Mouse (Mus musculus): ENCODE data around the gene Ssrp1. TPM values are rescaled to one million over a fixed set of nuclear protein-coding genes. Genes with fewer than 3 reads are reported as not detected.

The Ssrp1 gene
- 100 to 1,000 TPM; 105 to 109 TPM for total RNA-seq (2021)
- long read RNA-seq, experiment 1, transcript Ssrp1-201 (17 exons, 2,739 nt) = major isoform, 81 of 134 reads
- long read RNA-seq, experiment 1, partial matches to known transcripts = 27 of 134 reads
- long read RNA-seq, experiment 1, other reads (novel, unspliced or antisense) = 19 of 134 reads
- long read RNA-seq, experiment 2, transcript Ssrp1-201 (17 exons, 2,739 nt) = major isoform, 39 of 80 reads
- long read RNA-seq, experiment 2, partial matches to known transcripts = 25 of 80 reads
- long read RNA-seq, experiment 2, other reads (novel, unspliced or antisense) = 13 of 80 reads

DNA sequence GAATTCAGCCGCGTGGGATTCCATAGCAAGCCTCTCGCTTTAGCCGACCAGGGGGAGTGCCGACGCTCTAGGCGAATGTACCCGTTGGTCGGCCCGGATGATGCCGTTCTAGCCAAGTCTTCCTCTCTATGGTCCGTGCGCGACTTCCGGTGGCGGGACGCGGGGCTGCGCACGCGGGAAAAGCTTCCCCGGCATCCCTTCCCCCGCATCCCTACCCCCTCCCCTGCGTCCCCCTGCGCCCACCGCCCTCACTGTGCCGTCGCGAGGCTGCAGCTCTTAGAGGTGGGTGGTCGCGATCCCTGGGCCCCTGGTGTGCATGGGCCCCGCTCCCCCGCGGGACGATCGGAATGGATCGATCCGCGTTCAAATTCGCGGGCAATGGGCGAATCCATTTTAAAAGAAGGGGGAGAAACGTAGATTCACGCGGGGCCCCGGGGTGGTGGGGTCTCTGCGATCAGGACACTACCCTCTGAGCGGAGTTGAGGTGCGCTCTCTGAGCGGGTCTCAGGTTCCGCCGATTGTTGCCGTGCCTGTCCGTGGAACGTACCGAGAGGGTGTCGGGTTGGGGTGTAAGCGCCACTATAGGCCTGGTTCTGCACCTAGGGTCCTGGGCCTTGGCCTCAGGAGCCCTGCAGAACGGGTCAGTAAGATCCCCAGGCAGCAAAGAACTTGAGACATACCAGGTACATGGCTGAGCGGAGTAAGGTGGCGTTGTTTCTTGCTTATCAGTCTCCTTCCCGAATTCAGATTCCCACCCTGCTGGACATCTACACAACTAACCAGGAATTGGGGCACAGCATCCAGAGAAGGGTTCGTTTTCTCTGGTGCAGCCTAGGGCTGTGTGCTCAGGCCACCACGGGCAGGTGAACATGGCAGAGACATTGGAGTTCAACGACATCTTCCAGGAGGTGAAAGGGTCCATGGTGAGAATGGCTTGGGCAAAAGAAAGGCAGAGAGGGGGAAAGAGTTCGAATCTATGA lies at the start of gene Ssrp1, which contains the start of gene P2rx3:
TSS of gene Ssrp1 (plus strand) at position 188 of the 980 bp plus-strand sequence.
TSS of gene P2rx3 (minus strand) at position 416 of the 980 bp plus-strand sequence.
- DNase-seq (ENCODE audit: low spot score in 2 of 2) = peak; percentile 91 to 93

DNA sequence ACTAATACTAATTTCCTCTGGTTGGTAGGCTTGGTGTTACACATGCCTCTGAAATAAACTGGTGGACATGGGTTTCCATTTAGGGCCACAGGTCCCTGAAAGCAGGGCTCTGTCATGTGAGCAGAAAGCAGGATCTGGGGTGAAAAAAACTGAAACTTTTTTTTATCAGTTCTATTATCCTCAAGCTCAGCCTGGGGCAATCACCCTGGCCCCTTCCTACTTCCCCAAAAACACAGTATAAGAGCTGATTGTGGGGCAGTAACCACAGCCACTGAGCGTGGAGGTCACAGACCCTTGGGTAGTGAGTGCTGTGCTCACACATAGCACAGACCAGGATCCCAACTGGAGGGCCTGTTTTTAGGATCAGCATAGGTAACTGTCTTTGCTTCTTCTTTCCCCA lies 49.1 kb upstream of the Ssrp1 start, which contains the start of gene Prg3:
TSS of gene Prg3 (plus strand) at position 286 of the 400 bp plus-strand sequence.
- no peak for DNase-seq (ENCODE audit: low spot score in 2 of 2)

DNA sequence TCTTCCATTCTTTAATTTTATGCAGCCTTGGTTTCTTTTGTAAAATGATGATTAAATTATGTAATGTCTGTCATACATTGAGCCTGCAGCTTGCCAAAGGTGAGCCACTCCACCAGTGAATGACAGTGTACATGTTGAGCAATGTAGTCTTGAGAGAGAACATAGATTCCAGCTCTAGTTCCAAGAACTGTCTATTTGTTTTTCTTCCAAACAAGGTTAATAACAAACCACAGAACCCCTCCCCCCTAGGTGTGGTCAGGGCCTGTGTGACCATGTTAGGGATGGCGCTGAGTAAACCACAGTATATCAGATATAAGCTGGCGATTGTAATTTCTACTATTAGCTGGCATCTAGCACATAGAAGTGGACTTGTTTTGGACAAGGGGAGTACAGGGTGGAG lies 40.7 kb upstream of the Ssrp1 start:
- DNase-seq (ENCODE audit: low spot score in 2 of 2) = no peak

DNA sequence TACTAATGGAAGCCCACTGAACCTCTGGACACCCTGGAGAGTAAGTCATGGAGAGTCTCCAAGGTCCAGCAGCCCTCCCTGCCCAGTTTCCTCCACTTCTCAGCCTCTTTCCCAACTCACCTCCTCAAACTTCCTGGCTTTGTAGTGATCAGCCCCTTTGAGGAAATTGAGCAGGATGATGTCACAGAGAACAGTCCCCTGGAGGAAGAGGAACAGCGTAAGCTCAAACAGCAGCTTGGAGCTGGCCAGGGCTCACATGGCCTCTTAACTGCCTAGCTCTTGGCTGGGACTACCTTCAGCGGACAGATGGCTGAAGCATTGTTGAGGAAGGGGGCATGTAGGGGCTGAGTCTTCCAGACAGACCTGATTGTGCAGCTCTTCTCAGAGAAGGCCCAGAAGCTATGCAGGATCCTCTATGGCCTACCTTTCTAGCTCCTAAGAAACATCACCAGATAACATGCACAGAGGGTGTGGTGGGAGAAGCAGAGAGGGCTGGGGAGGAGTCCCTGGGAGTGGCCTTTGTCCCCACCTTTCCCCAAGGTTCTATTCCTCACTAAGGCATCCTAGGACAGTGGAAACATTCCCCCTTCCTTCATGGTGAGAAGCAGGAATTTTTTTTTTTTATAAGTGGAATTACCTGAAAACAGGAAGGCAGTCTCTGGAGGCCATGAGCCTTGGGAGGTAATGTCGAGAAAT lies 37.4 kb upstream of the Ssrp1 start:
- DNase-seq (ENCODE audit: low spot score in 2 of 2) = no peak

GRCm38 (mm10) chr2:85001497-85001896 lies 35.5 kb upstream of the Ssrp1 start:
- DNase-seq (ENCODE audit: low spot score in 2 of 2) = no peak

GRCm38 (mm10) chr2:85002575-85002974 lies 34.5 kb upstream of the Ssrp1 start:
- no peak for DNase-seq (ENCODE audit: low spot score in 2 of 2)

DNA sequence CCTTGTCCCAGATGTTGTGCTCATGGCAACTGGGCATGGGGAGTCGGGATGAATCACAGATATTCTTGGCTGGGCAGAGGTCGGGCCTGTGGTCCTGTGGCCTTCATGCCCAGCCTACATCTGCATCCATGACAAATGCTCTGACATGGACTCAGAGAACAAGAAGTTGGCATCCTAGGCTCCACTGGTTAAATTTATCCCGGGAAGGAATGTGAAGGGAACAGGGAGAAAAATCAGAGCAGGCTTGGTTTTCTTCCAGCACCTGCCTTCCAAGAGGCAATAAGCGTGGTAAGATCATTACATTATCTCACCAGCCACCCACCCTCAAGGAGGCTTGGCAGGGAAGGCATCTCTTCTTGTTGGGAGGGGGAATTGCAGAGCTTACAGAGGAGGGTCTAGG lies 32.7 kb upstream of the Ssrp1 start:
- peak; percentile 41 to 49 for DNase-seq (ENCODE audit: low spot score in 2 of 2)

DNA sequence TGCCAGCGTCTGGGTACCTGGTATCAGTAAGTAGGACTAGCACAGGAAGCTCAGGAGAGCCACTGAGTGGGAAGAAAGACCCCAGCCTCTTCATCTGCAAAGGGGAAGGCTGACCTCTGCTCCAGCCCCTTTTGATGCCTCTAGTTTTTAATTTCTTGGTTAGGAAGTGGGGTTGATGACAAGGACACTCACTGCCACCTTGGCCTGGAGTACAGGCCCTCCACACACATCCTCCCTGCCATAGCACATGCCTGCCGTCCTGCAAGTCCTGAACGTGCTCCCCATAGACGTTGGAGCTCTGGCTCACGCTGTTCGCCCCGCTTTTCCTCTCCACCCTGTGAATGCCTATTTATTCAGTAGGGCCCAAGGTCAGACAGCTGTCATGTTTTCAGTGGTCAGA lies 30.4 kb upstream of the Ssrp1 start:
- no peak for DNase-seq (ENCODE audit: low spot score in 2 of 2)

DNA sequence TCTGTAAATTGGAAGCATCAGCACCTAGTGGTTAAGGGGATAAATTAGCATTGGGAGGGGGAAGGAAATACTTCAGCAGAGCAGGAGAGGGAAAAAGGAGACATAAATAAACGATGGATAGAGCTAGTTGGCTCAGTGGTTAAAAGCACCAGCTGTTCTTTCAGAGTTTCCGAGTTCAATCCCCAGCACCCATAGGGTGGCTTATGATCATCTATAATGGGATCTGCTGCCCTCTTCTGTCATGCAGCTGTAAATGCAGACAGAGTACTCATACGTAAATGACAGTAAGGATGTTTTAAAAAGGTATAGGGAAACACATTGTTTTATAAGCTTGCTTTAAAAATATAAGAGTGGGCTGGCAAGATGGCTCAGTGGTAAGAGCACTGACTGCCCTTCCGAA lies 29.3 kb upstream of the Ssrp1 start:
- DNase-seq (ENCODE audit: low spot score in 2 of 2) = no peak

DNA sequence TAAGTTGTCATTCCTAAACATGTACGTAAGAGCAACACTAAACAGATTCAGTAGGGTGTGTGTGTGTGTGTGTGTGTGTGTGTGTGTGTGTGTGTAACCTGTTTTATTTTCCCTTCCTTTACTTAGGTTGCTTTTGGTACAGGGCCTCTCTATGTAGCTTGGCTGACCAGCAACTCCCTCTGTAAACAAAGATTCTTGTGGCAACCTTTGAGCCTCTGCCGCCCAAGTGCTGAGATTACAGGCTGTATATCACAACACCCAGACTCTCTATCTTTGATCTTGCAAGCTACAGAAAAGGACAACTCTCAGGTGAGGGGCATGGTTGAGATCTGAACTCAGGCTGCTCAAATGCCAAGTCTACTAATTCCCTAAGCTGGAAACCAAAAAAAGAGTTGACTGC lies 27.8 kb upstream of the Ssrp1 start:
- DNase-seq (ENCODE audit: low spot score in 2 of 2) = no peak

DNA sequence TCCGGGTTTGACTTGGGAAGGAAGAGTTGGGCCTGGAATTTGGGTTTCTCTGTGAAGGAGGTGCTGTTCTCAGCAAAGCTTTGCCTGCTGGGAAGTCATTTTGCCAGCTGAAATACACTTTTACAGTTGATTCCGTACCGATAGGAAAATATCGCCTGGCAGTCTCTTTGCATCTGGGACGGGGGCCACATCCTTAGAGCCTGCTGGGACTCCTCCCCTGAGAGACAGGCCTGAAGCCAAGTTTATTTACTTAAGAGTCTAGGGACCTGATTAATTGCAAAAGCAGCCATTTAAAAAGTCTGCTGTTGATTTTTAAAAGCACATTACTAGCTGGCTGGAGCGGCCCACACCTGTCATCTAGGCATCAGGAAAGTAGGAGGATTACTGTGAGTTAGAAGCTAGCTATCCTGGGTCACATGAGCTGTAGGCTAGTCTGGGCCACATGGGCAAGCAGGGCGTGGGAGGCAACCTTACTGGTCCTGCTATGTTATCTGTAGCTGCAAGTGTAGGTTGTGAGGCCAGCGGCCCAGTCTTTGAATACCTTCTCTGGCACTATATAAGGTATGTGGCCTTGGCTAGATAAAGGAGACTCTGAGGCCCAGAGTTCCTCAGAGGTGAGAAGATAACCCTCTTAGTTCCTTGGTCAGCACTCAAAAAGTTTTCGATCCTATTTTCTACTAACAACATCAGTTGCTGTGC lies 25.0 kb upstream of the Ssrp1 start:
- DNase-seq (ENCODE audit: low spot score in 2 of 2) = no peak

GRCm38 (mm10) chr2:85012679-85013078 lies 24.4 kb upstream of the Ssrp1 start:
- no peak for DNase-seq (ENCODE audit: low spot score in 2 of 2)

DNA sequence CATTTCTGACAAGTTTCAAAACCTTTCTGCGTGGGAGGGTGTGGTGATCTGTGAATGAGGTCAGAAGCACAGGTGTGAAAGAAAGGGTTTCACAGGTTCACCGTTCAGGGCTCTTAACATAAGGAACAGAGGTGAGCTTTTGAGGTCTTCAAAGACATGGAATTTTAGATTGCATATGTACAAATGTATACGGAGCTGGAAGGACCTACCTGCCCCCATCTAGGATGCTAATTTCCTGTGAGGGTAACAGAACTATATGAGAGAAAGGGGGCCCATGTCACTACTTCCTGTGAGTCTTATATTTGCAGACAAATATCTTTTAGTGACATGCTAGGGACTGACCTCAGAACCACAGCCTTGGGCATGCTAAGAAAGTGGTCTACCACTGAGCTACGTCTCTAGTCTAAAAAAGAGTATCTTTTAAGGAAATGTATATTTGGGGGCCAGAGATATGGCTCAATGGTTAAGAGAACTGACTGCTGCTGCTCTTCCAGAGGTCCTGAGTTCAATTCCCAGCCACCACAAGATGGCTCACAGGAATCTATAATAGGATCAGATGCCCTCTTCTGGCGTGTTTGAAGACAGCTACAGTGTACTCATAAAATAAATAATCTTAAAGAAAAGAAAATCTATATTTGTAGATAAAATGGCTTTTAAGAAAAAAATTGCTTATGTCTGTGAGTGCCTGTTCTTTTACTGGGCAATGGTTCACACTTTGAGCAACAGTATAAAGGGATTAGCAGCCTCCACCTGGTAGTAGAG lies 23.0 kb upstream of the Ssrp1 start:
- no peak for DNase-seq (ENCODE audit: low spot score in 2 of 2)

DNA sequence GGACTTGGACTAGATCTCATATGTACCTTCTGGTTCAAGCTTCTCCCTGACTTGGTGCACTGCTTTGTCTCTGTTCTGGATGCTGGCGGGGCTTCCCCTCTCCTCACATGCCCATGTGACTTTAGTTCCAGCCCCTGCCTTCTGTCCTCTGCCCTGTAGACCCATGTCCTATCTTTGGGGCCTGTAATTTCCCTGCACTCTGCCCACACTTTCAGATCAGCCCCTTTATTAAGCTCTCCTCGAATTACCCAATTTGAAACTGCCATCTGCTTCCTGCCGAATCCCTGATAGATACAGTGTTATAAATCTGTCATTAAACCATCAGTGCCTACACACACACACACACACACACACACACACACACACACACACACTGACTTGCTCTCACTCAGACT lies 22.4 kb upstream of the Ssrp1 start:
- DNase-seq (ENCODE audit: low spot score in 2 of 2) = no peak

DNA sequence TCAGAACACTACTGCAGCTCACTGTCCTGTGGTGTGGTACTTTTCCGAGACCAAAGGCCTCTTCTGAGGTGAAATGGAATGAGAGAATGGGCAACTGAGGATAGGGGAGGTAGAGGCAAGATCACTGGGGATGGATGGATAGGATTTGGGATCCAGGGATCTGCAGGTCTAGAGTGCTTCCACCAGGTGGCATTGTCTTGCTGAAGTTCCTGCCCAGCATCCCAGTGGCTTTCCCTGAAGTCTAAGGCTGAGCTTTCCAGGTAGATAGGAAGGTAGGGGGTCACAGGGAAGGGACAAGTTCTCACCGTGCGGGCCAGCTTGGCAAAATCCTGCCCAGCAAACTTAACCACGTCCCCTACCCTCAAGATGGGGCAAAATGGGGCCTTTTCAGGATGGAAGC lies 15.0 kb upstream of the Ssrp1 start:
- peak; percentile 27 to 45 for DNase-seq (ENCODE audit: low spot score in 2 of 2)

GRCm38 (mm10) chr2:85026178-85026577 lies 10.9 kb upstream of the Ssrp1 start:
- no peak for DNase-seq (ENCODE audit: low spot score in 2 of 2)

DNA sequence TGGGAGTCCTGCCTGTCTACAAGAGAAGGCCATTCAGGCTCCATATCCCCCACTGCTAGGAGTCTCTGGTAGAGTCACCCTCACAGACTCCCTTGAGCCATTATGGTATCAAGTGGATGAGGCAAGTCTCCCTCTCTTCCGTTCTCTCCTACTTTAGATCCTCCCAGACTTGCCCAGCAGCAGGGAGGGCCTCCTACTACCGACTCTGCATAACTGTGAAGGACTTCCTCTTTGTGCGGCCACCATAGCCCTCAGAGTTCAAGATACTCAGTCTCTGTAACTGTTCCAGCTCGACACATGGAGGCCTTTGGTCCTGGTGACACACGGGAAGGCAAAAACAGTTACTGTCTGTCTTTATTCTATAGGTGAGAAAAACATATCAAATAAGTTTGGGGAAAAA lies 9.8 kb upstream of the Ssrp1 start:
- no peak for DNase-seq (ENCODE audit: low spot score in 2 of 2)

DNA sequence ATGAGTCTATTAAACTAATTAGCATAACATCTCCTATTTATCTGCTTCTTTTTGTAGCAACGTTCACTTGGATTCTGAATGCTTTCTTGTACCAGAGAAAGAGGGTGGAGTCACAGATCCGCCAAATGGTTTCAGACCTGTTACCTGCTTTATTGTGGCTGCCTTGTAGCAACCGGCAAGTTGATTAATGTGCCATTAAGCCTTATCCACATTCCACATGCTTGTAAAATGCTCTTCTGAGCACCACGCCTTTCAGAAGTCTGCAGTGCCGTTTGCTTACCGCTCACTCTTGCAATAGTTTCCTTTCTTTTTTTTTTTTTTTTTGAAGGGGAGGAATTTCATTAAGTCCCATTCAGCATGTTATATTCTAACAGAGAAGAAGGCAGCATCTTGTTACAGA lies 7.1 kb upstream of the Ssrp1 start:
- no peak for DNase-seq (ENCODE audit: low spot score in 2 of 2)

DNA sequence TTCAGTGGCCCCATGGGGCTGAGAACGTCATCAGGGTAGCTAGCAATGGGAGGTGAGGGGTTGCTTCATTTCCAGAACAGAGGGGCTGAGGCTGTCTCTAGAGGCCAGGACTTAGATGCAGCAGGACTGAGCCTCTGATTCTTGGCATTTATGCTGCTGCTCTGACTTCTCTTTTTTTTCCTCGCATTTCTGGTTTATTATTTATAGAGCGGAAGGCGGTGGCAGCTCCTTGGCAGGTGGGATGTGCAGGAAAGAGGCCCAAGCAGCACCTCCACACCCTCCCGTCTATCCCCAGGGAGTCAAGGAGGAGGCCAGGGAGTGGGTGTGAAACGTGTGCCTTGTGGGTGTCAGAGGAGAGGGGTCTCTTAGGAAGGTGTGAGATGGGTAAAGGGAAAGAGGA lies 6.0 kb upstream of the Ssrp1 start:
- peak in 1 of 2 experiments; percentile 27 for DNase-seq (ENCODE audit: low spot score in 2 of 2)

- no peak for DNase-seq (ENCODE audit: low spot score in 2 of 2)
Measured at GRCm38 (mm10) chr2:85033121-85033520, 3.9 kb upstream of the Ssrp1 start.

Measured in left cerebral cortex, adult 18-20 months (tissue).